Mouse (Mus musculus) lung, postnatal 36 days (tissue): ENCODE data around the gene Mfsd5.

Experiments used
- DNase-seq: peaks from one replicate; pipeline ENCODE4 v3.0.0; 2022; ENCODE audit warnings: mixed read lengths

The Mfsd5 gene

DNA sequence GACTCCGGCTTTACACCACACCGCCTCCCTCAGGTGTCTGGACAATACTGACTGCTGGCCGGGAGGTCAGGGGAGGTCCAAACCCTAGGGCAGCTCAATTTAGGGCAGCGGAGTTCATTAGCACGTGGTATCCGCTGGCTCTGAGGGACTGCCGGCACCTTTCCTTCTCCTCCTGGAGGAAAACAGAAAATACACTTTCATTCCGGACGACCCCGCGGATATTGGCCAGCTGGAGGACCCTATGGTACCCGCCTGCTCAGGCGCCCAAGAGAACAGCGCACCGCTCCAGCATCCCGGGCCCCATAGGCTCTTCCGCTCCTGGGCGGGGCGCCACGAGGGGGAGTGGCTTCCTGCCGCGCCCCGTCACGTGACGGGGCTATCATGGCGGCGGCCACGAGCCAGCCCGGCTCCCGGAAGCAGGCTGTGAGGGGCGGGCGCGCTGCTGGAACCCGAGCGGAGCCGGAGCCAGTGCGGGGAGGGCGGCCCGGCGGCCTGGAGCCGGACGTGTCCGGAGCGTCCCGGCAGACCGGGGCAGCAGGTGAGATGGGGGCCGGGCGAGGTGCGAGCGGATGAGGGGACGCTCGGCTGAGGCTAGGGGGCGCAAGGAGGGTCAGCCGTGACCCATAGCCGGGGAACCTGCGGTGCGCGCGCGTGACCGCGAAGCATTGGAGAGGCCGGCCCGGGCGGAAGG lies at the start of gene Mfsd5:
Gene Mfsd5 (plus strand): TSS at position 363 of the 691 bp plus-strand sequence.
- peak; percentile 89 for DNase-seq

DNA sequence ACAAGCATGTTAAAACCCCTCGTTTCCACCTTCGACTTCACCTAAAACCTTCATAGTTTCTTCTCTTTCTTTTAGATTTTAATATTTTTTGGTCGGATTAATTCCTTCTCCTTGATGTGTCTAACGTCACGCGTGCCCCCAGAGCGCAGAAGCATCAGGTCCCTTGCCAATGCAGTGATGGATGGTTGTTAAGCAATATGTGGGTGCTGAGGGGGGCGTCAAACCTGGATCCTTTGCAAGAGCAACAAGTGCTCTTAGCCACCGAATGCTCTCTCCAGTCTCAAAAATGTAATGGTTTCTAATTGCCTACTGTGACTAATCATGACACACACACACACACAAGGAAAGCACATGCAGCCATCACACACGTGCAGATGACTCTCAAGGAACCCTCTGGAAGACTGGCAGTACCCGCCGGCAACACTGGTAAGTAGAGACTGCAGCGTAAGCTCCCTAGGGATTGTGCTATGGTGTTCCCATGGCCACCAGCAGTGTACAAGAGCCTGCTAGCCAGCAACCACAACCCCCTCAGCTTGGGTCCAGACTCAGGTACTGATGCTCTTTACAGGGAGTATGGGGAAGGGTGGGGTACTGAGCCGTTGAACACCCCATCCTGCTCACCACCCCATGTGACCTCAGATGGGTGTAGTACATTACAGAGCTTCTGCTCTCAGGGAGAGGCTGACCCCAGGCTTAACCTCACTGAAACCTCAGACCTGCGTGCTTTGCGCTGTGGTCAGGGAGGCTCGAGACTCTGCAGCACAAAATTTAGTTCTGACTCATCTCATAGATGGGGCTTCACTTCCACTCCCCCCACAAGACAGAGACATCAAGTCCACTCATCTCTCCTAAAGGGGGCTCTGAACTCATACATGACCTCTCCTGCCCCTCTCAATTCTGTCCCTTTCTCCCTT lies 48.6 kb upstream of the Mfsd5 start:
- DNase-seq, result peak; percentile 38

DNA sequence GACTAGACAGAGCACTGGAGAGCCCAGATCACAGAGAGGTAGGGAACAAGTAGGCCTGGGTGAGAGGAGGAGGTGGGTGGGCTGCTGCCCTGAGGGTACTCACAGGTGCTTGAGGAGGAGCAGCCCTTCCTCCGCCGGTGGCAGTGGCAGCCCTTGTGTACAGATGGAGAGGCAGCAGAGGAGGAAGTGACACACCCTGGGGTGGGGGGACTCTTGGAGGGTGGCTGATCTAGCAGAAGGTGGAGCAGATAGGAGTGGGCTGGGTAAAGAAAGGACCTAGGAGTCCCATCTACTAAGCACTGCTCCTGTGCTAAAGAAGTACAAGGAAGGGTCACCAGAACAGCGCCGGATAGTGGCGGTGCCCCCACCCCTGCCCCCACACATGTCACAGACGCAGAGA lies 47.5 kb upstream of the Mfsd5 start, which contains the start of gene Itgb7:
Gene Itgb7 (minus strand): TSS at position 197 of the 400 bp plus-strand sequence.
- DNase-seq, result peak; percentile 61

DNA sequence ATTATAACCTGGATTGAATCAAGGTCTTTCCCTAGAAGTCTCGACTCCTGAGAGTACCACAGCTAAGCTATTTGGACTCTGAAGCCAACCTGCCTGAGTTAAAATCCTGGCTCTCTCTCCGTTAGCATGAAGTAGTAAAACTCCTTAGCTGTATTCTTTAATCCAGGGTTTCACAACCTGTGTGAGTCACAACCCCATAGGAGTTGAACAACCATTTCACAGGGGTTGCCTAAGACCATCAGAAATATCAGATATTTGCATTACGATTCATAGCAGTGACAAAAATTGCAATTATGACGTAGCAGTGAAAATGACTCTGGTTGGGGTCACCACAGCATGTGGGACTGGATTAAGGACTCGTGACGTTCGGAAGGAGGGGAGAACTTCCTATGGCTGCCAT lies 46.5 kb upstream of the Mfsd5 start:
- DNase-seq, result no peak

DNA sequence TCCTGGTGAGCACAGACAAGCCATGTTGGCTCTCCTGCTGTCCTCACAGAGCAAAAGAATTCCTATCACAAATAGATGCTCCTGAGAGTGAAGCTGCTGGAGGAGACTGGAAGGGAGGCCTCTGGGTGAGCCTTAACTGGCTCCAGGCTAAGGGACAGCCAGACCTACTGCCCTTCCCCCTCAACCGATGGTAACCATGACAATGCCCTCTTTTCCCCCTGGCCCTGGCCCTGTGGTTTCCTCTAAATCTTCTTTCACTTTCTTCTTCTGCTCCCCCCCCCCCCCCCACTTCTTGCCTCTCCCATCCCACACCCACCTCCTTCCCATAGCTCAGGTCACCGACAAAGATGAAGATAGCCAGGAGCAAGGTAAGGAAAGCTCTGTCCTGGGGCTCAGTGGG lies 45.4 kb upstream of the Mfsd5 start:
- DNase-seq, result no peak

DNA sequence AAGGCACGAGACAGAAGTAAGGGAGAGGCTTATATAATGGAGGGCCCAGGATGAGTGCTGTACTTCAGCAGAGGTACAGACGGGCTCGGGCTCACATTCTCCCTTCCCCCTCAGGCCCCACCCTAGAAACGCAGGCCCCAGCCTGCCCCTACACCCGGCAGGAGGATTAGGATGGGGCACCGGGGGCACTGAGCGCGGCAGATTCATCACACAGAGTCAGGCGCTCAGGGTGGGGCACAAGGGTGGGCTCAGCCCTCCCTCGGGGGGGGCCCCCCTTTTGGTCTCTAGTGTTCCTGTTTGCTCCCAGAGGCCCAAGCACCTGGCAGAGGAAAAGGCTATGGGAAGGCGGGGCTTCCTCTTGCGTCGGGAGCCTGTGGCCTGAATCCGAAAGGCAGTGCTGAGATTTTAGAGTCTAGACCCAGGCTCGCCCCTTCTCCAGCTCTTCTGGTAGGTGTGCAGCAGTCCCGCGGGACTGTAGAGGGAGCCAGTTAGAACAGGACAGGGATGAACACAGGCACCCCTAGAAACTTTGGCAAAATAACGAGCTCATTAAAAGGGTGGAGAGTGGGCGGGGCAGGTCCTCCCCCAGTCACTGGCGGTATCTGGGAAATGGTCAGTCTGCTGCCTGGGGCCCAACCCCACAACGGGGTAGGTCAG lies 43.8 kb upstream of the Mfsd5 start:
- peak; percentile 73 for DNase-seq

DNA sequence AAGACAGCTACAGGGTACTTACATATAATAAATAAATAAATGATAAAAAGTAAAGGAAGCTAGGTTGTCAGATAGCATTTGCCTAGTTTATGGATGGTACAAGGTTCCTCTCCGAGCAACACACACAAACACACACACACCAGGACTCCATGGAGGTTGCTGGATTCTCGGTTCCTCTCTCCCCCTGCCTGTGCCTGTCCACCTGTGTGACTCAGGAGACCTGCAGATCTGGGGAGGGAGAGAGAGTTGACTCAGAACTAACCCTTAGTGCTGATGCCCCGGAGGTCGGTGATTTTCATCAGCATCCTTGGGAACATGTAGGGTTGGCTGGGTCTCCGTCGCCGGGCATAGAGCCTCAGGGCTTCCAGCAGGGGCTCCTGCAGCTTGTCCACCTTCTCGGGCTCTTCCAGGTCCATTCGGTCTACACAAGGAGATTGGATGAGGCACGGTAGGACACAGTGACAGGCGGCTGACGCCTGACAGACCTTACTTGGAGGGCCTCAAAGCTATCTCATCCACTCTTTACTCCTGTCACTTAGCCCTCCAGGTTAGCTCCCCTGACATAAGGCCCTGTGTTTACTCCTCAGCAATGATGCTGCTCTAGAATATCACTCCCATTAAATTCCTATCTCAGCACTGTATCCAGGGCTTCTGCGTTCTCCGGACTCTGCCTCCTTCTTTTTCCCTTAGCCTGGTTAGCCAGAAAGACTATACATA lies 40.6 kb upstream of the Mfsd5 start:
- DNase-seq, result no peak

DNA sequence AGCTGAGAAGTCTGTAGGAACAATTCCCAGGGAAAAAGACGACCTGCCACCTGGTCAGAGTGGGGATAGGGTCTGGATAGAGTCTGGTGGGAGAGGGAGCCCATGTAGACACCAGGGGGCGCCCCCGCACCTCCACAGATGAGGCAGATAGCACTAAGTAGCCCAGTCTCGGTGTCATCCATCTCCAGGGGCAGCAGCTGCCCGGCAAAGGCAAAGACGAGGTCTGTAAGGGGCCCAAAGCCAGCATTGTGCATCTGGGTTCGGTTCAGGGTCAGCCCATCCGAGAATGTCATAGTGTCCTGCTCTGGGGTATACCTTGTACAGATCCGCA lies 40.0 kb upstream of the Mfsd5 start:
- peak; percentile 91 for DNase-seq

DNA sequence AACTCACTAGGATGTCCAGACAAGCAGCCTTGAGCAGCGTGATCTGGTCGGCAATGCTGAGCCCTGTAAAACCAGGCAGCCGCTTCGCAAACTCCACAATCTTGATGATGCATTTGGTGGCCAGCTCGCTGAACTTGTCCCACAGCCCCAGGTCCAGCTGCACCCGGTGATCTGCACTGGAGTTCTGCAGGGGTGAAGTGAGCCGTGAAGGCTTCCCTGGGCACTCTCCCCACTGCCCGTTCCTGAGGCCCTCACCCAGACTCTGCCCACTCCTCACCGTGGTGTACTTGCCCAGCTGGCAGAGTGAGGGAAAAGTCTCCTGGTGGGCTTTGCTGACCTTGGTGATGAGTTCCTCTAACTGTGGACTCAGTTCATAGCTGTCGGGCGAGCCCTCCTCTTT lies 39.4 kb upstream of the Mfsd5 start:
- DNase-seq, result no peak

DNA sequence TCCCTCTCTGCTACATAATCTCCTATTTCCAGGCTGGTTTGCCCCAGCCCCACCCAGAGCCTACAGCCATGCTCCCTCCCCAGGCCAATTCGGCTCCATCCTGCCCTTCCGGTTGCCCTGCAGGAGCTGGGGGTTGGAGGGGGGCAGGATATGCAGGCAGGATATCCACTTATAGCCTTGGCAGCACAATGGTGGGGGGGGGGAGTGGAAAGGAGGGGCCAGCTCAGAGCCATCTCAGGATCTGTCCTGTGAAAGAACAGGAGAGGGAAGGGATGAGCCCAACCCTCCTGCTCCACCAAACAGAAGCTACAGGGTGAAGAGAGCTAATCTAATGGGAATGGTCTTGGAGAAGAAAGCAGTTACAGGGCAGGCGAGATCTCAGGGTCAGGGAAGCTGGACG lies 38.6 kb upstream of the Mfsd5 start:
- peak; percentile 83 for DNase-seq

DNA sequence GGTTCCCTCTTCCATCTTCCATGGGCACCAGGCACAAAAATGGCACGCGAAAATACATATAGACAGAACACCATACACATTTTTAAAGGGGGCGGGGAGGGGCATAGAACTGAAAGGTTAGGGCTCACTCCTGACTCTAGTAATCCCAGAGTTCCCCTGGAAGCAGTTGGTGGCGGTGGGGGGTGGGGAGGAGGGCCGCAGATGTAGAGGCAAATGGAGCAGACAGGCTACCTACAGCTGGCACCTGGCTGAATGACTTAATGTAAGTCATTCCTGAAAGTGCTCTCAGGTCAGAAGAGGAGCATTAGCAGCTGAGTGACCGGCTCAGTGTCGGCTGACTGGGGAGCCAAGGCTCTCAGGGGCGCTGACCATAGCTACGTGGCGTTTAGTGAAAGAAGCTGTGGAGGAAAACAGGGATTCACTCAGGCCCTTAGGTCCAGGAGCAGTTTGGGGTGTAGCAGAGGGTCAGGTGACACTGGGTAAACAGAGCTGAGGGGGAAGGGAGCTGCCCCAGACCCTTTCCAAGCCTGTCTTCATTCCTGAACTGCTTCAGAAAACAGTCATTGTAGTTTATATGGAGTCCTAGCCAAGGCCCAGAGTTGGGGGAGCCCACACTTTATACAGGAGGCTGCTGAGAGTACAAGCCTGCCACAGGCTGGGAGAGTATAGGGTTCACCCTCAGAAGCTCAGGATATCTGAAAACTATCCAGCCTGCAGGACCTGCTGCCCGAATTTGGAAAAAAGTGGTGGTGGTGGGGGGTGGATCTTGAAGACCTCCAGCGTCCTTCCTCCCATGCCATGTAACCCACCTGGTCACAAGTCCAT lies 36.6 kb upstream of the Mfsd5 start:
- no peak for DNase-seq

DNA sequence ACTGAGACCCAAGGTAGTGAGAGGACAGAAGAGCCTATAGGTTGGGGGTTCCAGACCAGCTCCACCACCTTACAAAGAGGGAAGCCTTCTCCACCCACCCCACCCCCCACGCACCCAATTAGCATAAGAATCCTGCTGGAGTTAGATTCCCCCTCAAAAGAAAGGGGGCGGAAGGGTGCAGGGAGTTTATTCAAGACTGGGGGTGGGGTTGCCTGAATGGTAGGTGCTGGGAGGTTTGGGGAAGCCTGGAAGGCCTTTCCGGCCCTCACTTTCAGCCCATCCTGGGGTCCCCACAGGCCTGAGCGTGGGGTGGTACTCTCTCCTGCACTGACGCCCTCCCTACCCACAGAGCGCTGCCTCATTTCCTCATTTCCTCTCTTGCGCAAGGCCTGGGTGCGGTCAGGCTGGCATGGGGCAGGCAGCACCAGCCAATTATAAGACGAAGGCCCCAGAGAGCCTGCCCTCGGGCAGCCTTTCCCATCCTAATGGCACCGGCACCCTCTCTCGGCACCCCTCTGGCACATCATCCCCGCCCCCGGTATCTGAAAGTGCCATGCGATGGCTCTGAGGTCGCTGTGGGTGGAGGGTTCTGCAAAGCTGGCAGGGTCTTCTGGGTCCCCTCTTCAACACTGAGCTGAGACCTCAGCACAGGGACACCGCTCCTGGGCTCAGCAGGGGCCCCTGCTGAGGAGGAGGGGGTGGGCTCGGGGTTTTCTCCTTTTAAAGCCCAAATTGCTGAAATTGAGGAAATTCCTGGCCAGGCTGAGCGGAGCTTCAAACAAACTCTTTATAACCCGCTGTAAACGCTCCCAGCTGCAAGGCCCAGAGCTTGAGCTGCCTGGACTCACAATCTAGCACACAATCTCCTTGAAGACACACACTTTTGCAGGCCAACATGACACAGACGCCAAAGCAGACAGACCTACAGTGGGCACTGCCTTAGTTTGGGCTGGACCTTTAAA lies 35.7 kb upstream of the Mfsd5 start:
- peak; percentile 95 for DNase-seq

DNA sequence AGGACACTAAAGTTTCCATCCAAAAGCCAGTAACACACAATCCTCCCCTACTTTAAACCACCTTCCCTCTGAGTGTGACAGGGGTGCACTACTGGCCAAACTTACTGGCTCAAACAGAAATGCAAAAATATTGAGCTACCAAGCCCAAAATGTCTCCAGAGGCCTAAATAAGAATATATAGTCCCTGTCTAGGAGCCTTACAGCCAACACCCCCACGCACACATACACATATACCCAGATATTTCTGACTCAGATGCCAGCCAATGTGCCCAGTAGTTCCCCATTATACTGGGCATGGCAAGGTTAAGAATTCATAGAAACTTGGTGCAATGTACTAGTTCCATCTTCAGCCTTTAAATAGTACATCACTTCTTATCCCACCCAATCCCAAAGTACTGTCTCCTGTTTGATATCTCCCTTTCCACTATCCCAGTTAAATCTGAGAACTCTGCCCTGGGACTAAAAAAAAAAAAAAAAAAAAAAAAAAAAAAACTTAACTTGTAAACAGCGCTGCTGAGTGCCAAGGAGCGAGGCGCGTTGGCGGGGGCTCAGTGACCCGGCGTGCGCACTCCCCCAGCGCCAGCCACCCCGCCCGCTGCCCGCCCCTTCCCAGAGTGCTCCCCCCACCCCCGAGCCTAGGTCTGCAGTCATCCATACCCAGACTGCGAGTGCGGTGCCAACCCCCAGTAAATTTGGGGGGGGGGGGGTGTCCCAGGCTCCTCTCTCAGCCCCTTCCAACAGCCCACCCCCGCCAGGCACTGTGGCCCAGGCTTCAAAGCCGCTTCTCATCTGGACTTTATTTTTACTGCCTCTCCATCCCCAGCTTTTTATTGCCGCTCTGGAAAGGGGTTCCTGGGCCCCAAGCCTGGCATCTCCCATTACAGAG lies 34.7 kb upstream of the Mfsd5 start:
- DNase-seq, result peak; percentile 61

DNA sequence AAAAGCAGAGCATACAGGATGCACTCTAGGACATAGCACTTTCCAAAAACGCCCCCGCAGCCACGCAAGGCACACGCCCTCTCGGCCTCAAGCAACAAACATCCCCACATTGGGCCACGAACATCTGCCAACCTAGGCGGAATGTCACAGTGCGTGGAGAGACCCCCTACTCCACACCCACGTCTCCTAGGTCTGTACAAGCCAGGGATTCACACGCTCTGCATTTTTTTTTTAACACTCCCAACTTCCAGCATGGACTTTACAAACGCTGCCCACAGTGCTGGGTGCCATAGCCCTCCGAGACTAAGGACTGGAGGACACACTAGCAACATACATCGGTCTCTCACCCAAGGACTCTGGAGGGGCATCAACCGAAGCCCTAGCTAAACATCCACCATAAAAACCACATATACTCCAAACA lies 33.8 kb upstream of the Mfsd5 start:
- peak; percentile 56 for DNase-seq

DNA sequence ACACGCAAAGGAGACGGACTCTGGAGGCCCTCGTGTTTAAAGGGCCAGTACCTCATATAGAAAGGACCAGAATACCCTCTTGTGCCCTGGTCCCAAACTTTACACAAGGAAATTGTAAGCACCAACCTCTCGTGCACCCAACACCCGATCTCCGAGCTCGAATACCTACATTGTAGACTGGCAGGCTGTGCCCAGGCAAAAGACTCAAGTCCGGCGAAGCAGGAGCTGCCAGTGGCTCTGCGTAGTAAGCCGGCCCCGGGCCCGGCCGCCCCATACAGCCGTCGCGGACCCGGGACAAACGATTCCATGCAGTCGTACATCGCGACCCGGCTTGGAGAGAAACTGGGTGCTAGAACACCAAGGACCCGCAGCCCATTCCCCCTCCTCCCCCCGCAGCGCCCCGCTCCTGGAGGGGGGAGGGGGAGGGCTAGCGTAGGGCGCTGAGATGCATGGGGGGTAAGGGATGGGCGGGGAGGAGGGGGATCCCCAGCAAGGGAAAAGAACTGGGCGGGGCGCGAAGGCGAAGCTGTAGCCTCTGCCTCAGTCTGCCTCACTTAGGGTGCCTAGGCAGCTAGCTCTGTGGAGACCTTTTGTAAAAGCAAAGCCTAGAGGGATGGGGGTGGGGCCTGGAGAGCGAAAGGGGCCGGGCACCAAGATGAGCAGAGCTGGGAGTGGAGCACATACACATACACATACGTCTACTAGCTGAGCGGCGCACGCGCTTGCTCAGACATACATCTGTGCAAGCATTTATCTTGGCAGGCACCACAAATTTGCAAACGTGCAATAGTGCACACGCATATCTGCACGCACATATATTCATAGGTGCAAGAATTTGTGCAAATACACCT lies 33.1 kb upstream of the Mfsd5 start:
- DNase-seq, result peak; percentile 90

DNA sequence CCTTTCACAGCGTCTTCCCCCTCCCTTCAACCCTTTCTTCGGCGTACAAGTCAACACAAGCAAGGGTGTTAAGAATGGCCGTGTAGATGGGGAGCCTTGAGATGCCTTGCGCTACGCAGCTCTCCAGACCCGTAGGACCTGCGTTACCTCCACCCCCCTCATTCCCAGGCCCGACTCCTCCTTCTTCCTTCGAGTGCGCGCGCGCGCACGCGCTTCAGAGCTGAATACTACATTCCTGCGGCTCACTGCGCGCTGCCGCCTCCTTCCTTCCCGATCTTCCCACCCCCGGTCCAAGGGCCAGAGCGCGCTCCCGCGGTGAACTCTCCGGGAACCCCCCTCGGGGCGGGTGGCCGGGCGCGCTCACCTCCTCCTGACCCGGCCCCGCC lies 32.4 kb upstream of the Mfsd5 start:
- peak; percentile 99 for DNase-seq

DNA sequence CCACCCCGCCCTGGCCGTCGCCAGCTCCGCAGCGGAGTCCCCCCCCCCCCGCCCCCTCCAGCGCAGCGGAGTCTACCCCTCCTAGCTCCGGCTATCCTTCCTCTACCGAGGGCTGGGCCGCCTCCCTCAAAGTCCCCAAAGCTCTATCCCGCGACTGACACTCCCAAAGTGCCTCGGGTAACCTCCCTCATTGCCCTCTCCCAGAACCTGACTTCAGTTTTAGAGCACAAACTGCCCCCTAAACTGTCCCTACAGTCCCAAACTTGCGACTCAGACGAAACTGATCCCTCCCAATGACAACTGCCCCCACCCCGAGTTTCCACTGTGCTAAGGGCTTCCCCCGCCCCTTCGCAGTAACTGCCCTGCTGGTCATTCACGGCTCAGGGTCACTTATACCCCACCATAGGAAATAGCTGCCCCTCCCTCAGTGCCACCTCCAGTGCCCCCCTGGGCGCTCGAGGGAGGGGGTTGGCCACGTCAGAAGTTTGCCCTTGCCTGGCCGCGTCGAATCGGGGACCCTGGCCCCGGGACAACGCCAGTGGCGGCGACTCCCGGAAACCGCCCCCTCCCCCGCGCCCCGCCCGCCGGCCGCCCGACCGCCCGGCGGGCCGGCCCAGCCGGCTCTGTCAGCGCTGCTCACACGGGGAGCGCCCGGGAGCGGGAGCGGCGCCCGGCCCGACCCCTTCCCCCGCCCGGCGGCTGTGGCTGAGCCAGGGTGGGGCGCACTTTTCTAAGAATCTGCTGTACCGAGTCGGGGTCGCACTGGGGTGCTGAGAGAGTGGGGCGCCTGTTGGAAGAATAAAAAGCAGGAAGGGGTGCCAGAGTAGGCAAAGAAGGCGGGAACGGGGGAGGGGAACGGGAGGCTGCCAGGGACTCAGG lies 31.8 kb upstream of the Mfsd5 start:
- DNase-seq, result peak; percentile 83
